Mouse (Mus musculus): ENCODE results near the gene Prox1. TPM values are rescaled to one million over a fixed set of nuclear protein-coding genes. Genes with fewer than 3 reads are reported as not detected.

The Prox1 gene
- polyA plus RNA-seq, 1 experiment: 0.01 TPM

DNA sequence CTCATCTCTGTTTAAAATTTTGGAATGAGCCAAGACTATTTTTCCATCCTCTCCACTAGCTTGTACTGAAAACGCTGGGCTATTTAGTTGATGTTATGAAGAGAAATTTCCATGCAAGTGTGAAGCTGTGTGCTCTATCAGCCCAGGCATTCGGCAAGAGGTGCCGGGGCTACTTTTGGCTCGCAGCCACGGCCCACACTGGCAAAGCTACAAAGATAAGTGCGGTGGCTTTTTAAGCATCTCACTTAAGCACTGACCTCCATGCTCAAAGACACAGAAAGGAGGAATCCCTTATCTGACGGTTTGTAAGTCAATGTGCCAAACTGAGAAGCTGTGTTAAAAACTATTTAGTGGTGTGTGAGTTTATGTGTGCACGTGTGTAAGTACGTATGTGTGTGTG is 26.9 kb downstream of the Prox1 start:
- H3K79me3 ChIP-seq (ENCODE audit: low read depth): no peaks in the 10 kb centered on the region
- TF ChIP-seq MYOD1 (IDR thresholded peaks at IDR 0.05; ENCODE audit: control insufficient read depth, insufficient read length, low read depth): no peak
- TF ChIP-seq MAX (IDR thresholded peaks at IDR 0.05): no peak
- no peak for TF ChIP-seq USF1 (IDR thresholded peaks at IDR 0.05; ENCODE audit: low read depth)
- no peak for TF ChIP-seq CTCF (IDR thresholded peaks at IDR 0.05; ENCODE audit: control insufficient read depth, insufficient read depth, insufficient read length)
- no peak for TF ChIP-seq MYOG (IDR thresholded peaks at IDR 0.05; ENCODE audit: control insufficient read depth, extremely low read depth, insufficient read length)
- no peak for TF ChIP-seq FOSL1 (IDR thresholded peaks at IDR 0.05; ENCODE audit: insufficient read depth, low read length, poor library complexity, severe bottlenecking)
- TF ChIP-seq CEBPB (IDR thresholded peaks at IDR 0.05; ENCODE audit: low read depth): no peak
- no peaks in the 10 kb centered on the region for H3K79me2 ChIP-seq (ENCODE audit: control insufficient read depth, insufficient read depth)
- no peaks in the 10 kb centered on the region for H3K36me3 ChIP-seq (ENCODE audit: control insufficient read depth, insufficient read depth)
- H3K27me3 ChIP-seq (ENCODE audit: control insufficient read depth, insufficient read depth, insufficient read length): no peaks in the 10 kb centered on the region
- H3K4me3 ChIP-seq (ENCODE audit: insufficient read depth, poor library complexity, severe bottlenecking): no peak overlapping the region
- H3ac ChIP-seq (ENCODE audit: control insufficient read depth, insufficient read length, low read depth): no peak overlapping the region

DNA sequence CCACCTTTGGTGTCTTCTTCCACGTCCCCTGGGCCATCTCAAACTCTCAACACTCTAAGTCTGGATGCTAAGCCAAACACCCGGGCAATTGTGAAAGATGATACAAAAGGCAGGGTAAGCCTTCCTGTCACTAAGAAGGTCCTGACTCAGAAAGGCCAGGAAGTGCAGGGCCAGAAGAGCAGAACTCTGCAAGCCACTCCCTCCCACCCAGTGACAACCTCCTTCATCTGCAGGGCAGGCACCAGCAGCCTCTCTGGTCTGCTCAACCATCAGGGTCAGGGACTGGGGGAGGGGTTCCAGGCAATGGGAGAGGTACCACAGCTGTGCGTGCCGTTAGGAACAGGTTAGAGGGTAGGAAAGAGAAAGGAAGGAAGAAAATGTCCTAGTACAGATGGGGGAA is 27.9 kb downstream of the Prox1 start:
- no peaks in the 10 kb centered on the region for H3K27me3 ChIP-seq (ENCODE audit: control insufficient read depth, insufficient read depth, insufficient read length)
- no peaks in the 10 kb centered on the region for H3K79me2 ChIP-seq (ENCODE audit: control insufficient read depth, insufficient read depth)
- TF ChIP-seq MYOG (IDR thresholded peaks at IDR 0.05; ENCODE audit: control insufficient read depth, extremely low read depth, insufficient read length) (no peak), CEBPB (IDR thresholded peaks at IDR 0.05; ENCODE audit: low read depth) (no peak), MAX (IDR thresholded peaks at IDR 0.05) (no peak), USF1 (IDR thresholded peaks at IDR 0.05; ENCODE audit: low read depth) (no peak), CTCF (IDR thresholded peaks at IDR 0.05; ENCODE audit: control insufficient read depth, insufficient read depth, insufficient read length) (no peak), MYOD1 (IDR thresholded peaks at IDR 0.05; ENCODE audit: control insufficient read depth, insufficient read length, low read depth) (no peak), FOSL1 (IDR thresholded peaks at IDR 0.05; ENCODE audit: insufficient read depth, low read length, poor library complexity, severe bottlenecking) (no peak)
- H3K79me3 ChIP-seq (ENCODE audit: low read depth): no peaks in the 10 kb centered on the region
- no peaks in the 10 kb centered on the region for H3K36me3 ChIP-seq (ENCODE audit: control insufficient read depth, insufficient read depth)
- H3K4me3 ChIP-seq (ENCODE audit: insufficient read depth, poor library complexity, severe bottlenecking): no peak overlapping the region
- H3ac ChIP-seq (ENCODE audit: control insufficient read depth, insufficient read length, low read depth): no peak overlapping the region

DNA sequence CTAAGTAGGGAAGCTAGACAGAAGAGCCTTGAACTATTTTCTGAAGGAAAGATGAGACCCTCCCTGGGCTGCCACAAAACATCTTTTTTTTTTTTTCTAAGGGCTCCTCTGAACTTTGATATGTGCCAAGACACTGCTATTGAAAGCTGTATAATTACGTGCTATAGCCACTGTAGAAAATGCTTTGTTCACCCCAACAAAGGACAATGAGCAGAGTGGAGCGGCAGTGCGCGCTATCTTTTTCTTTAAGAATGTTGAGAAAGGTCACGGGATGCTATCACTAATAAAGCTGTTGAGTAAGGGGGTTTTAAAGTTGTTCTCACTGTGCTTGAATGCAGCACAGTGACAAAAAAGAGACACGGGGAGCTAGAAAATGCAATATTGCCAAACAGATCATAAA is 30.0 kb downstream of the Prox1 start:
- TF ChIP-seq MYOG (IDR thresholded peaks at IDR 0.05; ENCODE audit: control insufficient read depth, extremely low read depth, insufficient read length) (no peak), FOSL1 (IDR thresholded peaks at IDR 0.05; ENCODE audit: insufficient read depth, low read length, poor library complexity, severe bottlenecking) (no peak), CTCF (IDR thresholded peaks at IDR 0.05; ENCODE audit: control insufficient read depth, insufficient read depth, insufficient read length) (no peak), USF1 (IDR thresholded peaks at IDR 0.05; ENCODE audit: low read depth) (no peak), MAX (IDR thresholded peaks at IDR 0.05) (no peak), MYOD1 (IDR thresholded peaks at IDR 0.05; ENCODE audit: control insufficient read depth, insufficient read length, low read depth) (no peak), CEBPB (IDR thresholded peaks at IDR 0.05; ENCODE audit: low read depth) (no peak)
- Histone ChIP-seq H3K36me3 (ENCODE audit: control insufficient read depth, insufficient read depth) (no peaks in the 10 kb centered on the region), H3K27me3 (ENCODE audit: control insufficient read depth, insufficient read depth, insufficient read length) (no peaks in the 10 kb centered on the region), H3K79me2 (ENCODE audit: control insufficient read depth, insufficient read depth) (no peaks in the 10 kb centered on the region), H3ac (ENCODE audit: control insufficient read depth, insufficient read length, low read depth) (no peak overlapping the region), H3K4me3 (ENCODE audit: insufficient read depth, poor library complexity, severe bottlenecking) (no peak overlapping the region), H3K79me3 (ENCODE audit: low read depth) (no peaks in the 10 kb centered on the region)

DNA sequence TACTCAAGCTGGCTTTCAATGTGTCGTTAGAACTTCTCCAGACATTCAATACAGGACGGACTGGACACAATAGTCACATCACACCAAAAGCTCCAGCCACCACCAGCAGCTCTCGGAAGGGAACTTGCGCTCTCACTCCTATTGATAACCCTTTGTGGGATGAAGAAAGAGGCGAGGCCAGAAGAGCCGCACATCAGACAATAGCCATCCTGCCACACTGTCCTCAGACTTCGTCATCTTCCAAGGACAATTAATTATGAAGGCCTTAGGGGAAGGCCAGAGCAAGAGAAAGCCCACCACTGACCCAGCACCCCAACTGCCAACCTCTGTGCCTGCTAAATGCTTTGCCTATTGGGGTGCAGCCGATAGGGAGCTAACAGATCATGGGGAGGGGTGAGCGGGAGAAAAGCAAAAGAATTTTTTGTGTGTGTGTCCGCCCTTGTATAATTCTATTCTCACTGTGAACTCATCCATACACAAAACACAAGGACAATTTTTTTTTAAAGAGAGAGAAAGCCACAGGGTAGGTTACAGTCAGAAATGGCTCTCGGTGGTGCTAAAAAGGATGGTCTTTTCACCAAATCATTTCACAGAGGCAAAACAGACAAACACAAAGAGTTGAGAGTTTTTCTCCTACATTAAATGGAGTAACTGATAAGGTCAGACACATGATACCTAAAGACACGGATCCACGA is 30.7 kb downstream of the Prox1 start:
- Histone ChIP-seq H3ac (ENCODE audit: control insufficient read depth, insufficient read length, low read depth) (no peak overlapping the region), H3K4me3 (ENCODE audit: insufficient read depth, poor library complexity, severe bottlenecking) (no peak overlapping the region), H3K79me2 (ENCODE audit: control insufficient read depth, insufficient read depth) (no peaks in the 10 kb centered on the region), H3K79me3 (ENCODE audit: low read depth) (no peaks in the 10 kb centered on the region), H3K36me3 (ENCODE audit: control insufficient read depth, insufficient read depth) (no peaks in the 10 kb centered on the region), H3K27me3 (ENCODE audit: control insufficient read depth, insufficient read depth, insufficient read length) (no peaks in the 10 kb centered on the region)
- TF ChIP-seq FOSL1 (IDR thresholded peaks at IDR 0.05; ENCODE audit: insufficient read depth, low read length, poor library complexity, severe bottlenecking) (no peak), CEBPB (IDR thresholded peaks at IDR 0.05; ENCODE audit: low read depth) (no peak), CTCF (IDR thresholded peaks at IDR 0.05; ENCODE audit: control insufficient read depth, insufficient read depth, insufficient read length) (no peak), MAX (IDR thresholded peaks at IDR 0.05) (no peak), MYOD1 (IDR thresholded peaks at IDR 0.05; ENCODE audit: control insufficient read depth, insufficient read length, low read depth) (no peak)

DNA sequence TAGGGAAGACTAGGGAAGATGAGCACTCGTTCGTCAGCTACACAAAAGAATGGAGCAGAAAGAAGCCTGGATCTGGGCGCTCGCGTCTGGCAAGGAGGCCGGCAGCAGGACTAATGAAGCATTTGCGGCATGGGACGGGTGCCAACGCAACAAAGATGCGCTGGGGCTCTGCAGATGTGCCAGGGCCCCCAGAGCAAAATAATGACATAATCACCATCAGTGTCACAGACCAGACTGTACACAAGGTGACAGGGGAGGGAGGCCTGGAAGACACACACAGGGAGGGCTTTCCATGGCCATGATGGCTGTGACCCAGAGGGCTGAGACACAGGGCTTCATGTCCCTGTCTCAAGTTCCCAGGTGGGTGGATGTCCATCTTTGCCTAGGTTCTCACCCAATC is 32.6 kb downstream of the Prox1 start:
- H3K36me3 ChIP-seq (ENCODE audit: control insufficient read depth, insufficient read depth): no peaks in the 10 kb centered on the region
- TF ChIP-seq MAX (IDR thresholded peaks at IDR 0.05) (no peak), CTCF (IDR thresholded peaks at IDR 0.05; ENCODE audit: control insufficient read depth, insufficient read depth, insufficient read length) (no peak), USF1 (IDR thresholded peaks at IDR 0.05; ENCODE audit: low read depth) (no peak), MYOD1 (IDR thresholded peaks at IDR 0.05; ENCODE audit: control insufficient read depth, insufficient read length, low read depth) (no peak), MYOG (IDR thresholded peaks at IDR 0.05; ENCODE audit: control insufficient read depth, extremely low read depth, insufficient read length) (no peak), FOSL1 (IDR thresholded peaks at IDR 0.05; ENCODE audit: insufficient read depth, low read length, poor library complexity, severe bottlenecking) (no peak)
- no peaks in the 10 kb centered on the region for H3K79me2 ChIP-seq (ENCODE audit: control insufficient read depth, insufficient read depth)
- H3K4me3 ChIP-seq (ENCODE audit: insufficient read depth, poor library complexity, severe bottlenecking): no peak overlapping the region
- no peak overlapping the region for H3ac ChIP-seq (ENCODE audit: control insufficient read depth, insufficient read length, low read depth)
- H3K79me3 ChIP-seq (ENCODE audit: low read depth): no peaks in the 10 kb centered on the region
- H3K27me3 ChIP-seq (ENCODE audit: control insufficient read depth, insufficient read depth, insufficient read length): no peaks in the 10 kb centered on the region

DNA sequence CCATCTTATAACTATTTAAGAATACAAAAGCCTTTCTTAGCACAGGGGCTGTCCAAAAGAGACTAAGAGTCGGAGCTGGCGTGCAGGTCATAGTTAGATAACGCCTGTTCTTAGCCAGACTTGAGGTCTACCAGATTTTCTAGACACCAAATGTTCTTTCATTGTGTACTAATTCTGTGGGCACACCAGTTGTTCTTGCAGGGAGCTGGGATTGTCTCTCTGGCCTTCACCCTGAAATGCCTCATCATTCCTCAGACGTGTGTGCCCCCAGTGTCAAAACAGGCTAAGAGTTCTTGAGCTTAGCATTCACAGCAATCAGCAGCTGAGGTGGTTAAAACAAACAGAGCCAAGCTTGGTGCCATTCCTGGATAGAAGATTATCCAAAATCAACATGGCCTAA is 37.6 kb downstream of the Prox1 start:
- Histone ChIP-seq H3K79me3 (ENCODE audit: low read depth) (no peaks in the 10 kb centered on the region), H3ac (ENCODE audit: control insufficient read depth, insufficient read length, low read depth) (no peak overlapping the region), H3K27me3 (ENCODE audit: control insufficient read depth, insufficient read depth, insufficient read length) (no peaks in the 10 kb centered on the region), H3K36me3 (ENCODE audit: control insufficient read depth, insufficient read depth) (no peaks in the 10 kb centered on the region), H3K79me2 (ENCODE audit: control insufficient read depth, insufficient read depth) (no peaks in the 10 kb centered on the region), H3K4me3 (ENCODE audit: insufficient read depth, poor library complexity, severe bottlenecking) (no peak overlapping the region)
- TF ChIP-seq MYOG (IDR thresholded peaks at IDR 0.05; ENCODE audit: control insufficient read depth, extremely low read depth, insufficient read length): no peak

Data from C2C12 (cell line).